Mouse (Mus musculus) T-helper 2 cell (primary cell): Measurements from ENCODE around the gene Trappc2l.
"Not testable (repeated sequence)": the region's sequence is repeated elsewhere in the genome, so short reads cannot be mapped to it uniquely, and the experiment has no call there.

ENCODE experiments used
- in situ Hi-C: fragments of 300-600 bp; cut with MboI, MseI; formaldehyde crosslinking; loops from one replicate; pipeline ENCODE4 v1.15.1; 2025; ENCODE audit warnings: high pct_unique_total_duplicates

Gene Trappc2l

DNA sequence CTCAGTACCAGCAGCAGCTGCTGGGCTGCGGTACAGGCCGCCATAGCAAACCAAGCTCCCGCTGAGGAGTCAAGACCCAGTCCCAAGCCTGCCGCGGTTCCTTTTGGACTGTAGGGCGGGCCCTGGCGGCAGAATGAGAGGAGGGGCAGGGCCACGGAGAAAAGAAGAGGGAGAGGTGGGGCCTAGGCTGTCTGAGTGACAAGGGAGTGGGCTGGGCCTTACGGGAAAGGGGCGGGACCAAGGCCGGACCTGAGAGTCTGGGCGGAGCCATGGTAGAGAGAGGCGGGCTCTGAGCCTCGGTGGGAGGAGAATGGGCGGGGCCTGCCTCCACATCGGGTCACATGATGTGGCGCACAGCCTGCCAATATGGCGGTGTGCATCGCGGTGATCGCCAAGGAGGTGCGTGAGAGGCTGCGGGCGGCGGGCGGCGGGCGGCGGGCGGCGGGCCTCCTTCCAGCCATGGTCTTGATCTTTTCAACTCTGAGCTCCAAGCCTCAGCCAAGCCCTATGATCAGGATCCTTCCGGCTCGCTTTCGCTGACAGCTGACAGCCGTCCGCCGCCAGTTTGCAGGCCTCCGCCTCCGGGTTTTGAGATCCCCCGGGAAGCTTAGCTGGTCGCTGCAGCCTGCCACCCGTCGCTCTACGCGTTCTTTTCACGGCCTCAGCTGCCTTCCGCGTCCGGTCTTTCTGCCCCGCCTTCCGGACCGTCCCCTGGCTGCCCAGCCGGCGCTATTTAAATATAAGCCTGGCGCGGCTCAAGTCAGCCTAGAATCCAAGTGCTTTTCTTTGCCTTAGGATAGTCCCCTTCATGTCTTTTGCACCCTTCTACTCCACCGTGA, at the start of gene Trappc2l, which contains the start of gene Galns:
TSS of gene Trappc2l (plus strand) at position 346 of the 839 bp plus-strand sequence.
TSS of gene Galns (minus strand) at position 169 of the 839 bp plus-strand sequence.
- in situ Hi-C loops: loop anchor here (5.0 kb wide), 1 partner anchor 34 kb away; the partner anchor contains the start of gene Aprt

DNA sequence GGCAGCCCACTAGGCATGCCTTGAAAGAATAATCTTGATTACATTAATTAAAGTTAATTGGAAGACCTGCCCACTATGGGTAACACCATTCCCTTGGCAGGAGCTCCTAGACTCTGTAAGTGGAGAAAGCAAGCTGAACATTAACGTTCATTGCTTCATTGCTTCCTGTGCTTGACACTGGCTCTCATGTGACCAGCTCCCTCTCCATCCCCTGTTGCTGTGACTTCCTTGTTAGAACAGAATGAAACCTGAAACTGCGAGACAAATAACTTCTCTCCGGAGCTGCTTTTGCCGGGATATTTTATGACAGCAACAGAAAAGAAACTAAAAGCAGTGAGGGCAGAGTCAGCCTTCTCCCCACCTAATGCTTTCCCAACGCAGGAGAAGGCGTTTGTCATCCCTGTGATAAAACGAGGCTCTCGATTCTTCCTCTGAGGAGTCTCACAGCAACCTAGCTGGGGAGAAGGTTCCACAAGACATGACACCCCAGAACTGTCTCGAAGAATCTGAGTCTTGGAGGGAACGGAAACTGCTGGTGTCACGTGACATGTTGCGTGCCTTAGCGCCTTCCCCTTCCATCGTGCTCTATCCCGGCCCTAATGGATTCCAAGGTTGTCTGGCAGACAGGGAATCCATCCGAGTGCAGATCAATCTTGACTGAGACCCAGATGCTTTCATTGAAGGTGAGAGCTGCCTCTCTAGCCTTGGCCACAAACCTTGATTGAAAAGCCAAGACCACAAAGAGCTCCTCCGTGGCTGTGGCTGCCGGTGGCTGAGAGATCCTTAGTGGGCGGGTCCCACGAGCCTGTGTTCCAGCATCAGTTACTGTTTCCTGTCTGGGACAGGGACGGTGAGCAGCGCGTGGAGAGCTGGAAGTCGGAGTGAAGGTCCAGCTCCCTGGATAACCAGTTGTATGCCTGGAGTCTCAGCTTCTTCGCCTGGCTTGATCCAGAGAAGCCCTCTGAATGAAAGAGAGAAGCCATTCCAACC, 46.8 kb upstream of the Trappc2l start:
- in situ Hi-C loops: no loop called here

DNA sequence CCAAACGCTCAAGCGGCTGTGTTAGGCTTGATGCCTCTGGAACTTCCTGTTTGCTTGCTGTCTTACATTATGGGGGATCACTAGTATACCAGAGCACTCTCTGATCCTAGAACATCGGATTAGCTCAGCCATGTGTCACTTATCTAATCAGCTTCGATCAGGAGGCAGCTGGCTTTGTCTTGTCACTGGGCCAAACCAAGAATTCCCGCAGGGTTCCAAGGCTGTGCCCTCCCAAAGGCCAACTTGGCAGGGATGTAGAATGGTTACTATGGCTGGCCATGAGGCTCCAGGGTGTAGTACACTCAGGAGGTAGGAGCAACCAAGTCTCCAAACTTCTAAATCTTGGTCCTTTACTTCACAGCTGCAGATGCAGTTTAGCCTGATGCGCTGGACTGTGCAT, 44.7 kb upstream of the Trappc2l start:
- in situ Hi-C loops: no loop called here

DNA sequence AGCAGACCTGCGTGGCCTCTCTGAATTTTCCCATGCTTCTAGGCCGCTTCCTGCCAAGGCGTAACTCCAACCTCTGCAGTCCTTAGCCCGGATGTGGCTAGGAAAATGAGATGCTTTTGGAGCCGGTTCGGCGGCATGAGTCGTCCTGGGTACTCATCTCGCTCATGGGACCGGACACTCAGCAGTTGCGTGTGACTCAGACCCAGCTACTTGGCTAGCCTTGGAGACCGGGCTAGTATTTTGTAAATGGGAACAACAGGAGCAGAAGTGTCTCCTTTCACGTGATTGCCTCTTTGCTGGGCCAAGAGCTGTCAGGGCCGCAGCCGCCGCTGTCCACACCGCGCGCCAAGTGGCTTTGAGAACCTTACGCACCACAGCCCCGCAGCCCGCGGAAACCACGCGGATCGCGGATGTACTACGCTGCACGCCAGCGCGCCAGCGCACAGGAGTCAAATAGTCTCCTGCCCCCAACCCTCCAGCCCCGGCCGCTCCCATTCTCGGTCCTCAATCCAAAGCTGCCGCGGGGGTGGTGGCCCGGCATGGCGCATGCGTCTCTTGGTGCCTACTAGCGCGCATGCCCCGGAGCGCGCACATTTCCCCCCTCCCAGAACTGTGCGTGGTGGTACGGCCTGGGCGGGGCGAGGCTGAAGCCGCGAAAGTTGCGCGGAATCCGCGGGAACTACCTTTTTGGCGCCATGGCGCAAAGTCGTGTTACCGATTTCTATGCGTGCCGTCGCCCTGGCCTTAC, 43.9 kb upstream of the Trappc2l start, which contains the start of gene Cdt1:
TSS of gene Cdt1 (plus strand) at position 655 of the 748 bp plus-strand sequence.
- in situ Hi-C loops: no loop called here

DNA sequence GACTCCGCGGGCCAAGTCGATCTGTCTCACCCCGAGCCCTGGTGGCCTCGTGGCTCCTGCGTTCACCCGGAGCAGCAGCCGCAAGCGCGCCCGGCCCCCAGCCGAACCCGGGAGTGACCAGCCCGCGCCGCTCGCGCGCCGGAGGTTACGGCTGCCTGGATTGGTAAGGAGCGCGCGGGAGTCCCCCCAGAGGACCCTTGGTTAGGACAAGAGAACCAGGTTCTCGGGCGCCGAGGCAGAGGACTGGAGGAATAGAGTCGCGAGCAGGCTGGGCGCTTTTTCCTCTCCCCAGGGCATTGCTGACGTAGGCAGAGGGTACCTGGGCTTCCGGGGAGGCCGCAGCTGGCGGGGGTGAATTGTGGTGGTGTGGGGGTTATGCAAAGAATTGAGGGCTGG, 43.3 kb upstream of the Trappc2l start:
- in situ Hi-C loops: no loop called here

DNA sequence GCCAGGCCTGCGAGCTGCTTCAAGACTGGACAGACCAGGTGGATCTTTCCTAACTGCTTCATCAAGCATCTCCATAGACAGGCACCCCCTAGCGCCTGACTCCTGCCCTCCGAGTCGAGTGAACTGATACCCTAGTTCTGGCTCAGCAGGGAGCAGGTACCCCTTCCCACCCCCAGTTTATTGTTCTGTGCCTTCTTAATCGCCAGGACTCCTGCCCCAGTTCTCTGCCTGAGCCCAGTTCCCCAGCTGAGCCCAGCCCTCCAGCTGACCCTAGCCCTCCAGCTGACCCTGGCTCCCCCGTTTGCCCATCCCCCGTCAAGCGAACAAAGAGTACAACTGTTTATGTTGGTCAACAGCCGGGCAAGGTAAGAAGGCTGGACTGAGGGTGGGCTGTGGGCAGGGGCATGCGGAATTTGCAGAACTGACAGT, 42.5 kb upstream of the Trappc2l start:
- in situ Hi-C loops: no loop called here

DNA sequence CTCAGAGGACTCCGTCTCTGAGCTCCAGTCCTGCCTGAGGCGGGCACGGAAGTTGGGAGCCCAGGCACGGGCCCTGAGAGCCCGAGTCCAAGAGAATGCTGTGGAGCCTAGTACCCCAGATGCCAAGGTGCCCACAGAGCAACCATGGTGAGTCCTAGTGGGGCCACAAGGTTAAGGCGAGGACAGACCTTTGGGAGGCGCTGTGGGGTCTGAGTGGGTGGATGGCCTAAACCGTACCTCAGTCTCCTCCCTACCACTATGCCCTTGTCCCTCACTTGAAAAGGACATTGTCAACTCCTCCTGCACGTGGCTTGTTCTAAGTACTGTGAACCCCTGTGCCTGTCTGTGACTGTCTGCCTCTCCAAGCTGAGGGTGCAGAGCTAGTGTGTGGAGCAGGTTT, 42.1 kb upstream of the Trappc2l start:
- in situ Hi-C loops: no loop called here

DNA sequence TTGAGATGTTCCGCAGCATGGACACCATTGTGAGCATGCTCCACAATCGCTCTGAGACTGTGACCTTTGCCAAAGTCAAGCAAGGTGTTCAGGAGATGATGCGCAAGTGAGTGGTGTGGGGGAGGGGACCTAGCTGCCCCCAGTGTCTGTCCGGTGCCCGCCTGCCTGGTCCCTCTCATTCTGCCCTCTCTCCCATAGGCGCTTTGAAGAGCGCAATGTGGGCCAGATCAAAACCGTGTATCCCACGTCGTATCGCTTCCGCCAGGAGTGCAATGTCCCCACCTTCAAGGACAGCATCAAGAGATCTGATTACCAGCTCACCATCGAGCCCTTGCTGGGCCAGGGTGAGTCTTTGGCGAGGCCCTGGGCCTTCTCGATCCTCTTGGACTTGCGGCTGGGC, 41.4 kb upstream of the Trappc2l start:
- in situ Hi-C loops: no loop called here

DNA sequence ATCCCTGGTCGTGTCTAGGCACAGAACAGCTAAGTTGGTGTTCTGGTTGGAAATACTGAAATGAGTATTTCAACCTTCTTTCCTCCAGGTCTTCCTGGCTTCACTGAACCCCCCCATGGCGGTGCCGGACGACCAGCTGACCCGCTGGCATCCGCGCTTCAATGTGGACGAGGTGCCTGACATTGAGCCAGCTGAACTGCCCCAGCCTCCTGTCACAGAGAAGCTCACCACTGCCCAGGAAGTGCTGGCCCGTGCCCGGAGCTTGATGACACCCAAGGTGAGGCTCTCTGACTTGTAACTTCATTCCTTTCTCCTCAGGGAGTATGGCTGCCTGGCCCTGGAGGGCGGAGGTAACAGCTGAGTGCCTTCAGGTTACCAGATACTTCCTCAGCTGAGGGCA, 40.3 kb upstream of the Trappc2l start:
- in situ Hi-C loops: no loop called here

DNA sequence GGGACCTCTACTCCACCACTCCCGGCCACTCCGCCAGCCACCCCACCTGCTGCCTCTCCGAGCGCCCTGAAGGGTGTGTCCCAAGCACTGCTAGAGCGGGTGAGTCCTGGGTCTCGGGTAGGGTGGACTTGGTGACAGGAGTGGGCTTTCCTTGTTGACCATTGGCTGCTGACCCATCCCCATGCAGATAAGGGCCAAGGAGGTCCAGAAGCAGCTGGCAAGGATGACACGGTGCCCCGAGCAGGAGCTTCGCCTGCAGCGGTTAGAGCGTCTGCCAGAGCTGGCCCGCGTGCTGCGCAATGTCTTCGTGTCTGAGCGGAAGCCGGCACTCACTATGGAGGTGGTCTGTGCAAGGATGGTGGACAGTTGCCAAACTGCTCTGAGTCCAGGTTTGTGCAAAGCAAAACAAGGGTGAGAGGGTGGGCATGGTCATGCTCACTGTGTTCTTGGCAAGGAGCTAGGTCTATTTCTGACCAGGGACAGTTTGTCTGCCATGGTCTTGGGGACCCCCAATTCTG, 39.6 kb upstream of the Trappc2l start:
- in situ Hi-C loops: no loop called here

DNA sequence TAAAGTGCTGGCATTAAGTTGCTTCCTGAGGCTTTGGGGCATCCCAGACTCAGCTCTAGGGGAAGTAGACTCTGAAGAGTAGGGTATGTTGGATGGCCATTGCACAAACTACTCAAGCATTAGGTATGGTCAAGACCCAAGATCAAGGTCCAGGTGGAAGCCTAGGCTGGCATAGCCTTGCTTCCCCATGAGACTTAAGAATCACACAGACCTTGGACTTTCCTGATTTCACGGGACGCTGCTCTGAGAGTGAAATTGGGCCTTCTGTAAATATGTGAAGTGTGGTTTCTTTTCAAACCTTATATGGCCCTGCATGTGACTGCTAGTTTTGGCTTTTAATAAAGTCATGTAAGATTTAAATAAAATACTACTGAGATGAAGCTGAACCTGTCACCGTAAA, 38.7 kb upstream of the Trappc2l start:
- in situ Hi-C loops: no loop called here

DNA sequence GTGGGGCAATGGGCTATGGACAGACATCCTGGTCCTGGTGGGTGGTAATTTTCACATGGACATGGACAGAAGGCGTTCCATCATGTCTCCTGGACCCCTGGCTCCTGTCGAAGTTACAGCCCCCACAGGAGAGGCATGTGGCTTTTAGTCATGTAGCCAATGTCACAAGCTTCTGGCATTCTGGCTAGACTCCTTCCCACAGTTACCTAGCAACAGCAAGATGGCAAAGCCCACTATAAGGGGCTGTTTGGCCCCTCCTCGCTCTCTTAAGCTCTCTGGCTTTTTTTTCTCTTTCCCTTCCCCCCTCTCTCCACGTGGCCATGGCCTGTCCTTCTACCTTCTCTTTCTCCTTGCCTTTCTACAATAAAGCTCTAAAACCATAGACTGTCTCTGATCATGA, 38.3 kb upstream of the Trappc2l start:
- in situ Hi-C loops: not testable (repeated sequence)

DNA sequence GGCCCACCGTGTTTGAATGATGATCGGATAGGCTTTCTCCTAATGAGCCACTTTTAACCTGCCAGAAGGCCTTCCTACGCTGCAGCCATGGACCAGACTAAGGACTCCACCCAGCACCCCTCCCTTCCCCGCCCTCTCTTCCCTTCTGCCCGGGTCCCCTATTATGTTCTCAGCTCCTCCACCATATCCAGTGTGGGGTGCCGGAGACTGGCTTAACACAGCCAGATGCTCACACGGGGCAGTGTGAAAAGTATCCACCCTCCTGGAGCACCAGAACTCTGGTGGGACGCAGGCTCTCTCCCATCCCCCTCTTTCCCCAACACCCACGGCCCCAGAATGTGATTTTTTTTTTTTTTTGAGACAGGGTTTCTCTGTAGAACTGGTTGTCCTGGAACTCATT, 37.9 kb upstream of the Trappc2l start:
- in situ Hi-C loops: no loop called here

DNA sequence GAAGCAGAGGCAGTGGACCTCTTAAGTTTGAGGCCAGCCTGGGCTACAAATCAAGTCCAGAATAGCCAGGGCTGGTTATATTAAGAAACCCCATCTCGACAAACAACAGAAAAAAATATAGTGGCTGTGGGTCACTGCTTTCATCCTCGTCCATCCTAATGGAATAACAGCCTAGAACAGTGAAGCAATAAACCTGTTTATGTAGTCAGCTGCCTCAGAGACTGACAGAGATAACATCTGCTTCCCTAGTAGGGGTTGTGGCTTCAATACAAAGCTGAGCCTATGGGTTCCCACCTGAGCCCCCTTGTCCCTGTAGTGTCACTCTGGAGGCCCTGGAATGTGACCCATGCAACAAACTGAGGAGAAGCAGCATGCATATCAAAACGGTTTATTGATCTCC, 37.2 kb upstream of the Trappc2l start:
- in situ Hi-C loops: no loop called here

DNA sequence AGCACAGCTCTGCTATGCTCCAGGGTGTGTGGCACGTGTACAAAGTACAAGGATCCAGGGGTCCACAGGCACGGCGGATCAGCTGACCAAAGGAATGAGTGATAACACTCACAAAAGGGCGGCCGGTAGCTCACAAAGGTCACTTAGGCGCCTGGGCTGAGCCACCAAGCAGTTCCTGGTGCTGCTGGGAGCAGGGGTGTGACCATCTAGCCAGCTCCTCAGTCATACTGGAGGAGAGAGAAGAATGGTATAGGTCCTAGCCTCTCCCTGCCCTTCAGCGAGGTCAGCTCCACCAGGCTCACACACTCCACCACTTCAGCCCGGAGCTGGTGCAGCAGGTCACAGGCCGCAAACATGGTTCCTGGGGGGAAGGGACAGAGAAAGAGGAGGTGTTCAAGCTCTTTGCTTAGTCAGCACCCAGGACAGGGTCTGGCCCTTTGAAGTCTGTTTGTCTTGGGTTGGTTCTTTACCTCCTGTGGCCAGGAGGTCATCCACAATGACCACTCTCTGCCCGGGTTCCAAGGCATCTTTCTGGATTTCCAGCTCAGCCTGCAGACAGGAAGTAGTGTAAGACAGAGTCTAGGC, 36.7 kb upstream of the Trappc2l start:
- in situ Hi-C loops: loop anchor here (5.0 kb wide), 1 partner anchor 38 kb away; the partner anchor contains the start of genes Galns and Trappc2l

DNA sequence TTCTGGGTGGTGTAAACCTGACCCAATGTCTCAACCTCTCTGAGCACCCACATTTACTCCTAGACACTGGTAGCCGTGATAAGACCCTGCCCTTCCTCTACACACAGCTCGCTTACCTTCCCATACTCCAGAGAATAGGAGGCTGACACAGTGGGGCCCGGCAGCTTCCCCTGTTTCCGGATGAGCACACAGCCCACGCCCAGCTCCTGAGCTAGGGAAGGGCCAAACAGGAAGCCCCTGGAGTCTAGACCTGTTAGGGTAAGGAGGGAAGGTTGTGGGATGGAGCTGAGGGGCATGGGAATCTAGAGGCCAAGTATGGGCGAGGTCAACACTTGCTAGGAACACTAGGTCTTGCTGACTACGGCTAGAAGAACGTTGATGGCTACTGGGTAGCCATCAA, 36.2 kb upstream of the Trappc2l start:
- in situ Hi-C loops: loop anchor here (5.0 kb wide), 1 partner anchor 37 kb away; the partner anchor contains the start of genes Galns and Trappc2l

DNA sequence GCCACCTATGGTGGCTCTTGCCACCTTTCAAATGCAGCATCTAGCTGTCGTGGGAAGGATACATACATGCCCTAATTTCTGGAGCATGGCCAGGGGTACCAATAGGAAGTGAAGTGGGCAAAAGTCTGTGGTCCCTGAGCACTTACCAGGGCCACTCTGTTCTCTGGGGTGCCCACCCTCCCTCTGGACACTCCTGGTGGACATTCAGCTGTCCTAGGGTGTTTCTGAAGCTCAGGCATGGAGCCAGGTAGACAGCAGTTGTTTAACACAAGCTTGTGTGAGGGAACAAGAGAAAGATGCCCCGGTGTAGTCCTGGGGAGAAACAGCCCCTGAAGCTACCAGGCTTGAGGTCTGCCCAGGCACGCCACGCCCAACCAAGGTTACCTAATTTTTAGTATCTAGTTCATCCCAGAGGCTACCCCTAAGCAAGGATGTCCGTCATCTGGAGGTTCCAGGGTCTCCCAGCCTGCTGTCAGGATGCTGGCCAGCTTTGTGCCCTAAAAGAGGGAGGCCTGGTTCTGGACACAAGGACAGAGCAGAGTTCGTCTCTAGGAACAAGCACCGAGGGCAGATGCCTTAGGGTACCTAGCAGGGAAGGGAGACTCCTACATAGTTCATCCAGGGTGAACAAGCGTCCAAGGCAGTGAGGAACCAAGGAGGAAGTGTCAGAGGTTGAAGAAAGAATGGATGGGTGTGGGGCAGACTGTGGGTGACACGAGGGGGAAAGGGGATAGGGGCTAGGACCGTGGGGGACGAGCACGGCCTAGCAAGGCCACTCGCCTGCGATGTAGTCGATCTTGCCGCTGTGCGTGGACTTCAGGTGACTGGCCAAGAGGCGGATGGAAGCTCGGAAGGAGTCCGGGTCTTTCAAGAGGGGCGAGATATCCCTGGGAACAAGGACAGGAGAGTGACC, 35.4 kb upstream of the Trappc2l start:
- in situ Hi-C loops: loop anchor here (5.0 kb wide), 1 partner anchor 36 kb away; the partner anchor contains the start of genes Galns and Trappc2l

DNA sequence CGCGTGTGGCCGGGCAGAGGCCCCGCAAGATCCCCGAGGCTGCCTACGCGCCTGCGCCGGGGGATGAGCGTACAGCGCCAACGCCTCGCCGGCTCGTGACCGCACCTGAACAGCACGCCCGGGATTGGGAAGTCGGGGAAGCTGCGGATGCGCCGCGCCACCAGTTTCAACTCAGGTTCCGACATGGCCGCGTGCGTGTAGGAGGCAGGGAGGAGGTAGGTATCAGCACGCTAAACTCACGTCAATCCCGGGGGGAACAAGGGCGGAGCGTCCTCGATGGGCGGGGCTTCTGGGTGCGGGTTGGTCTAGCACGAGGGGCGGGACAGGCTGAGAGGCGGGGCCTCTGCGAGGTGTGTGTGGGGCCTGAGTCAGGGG, 34.8 kb upstream of the Trappc2l start, which contains the start of gene Aprt:
TSS of gene Aprt (minus strand) at position 262 of the 375 bp plus-strand sequence.
- in situ Hi-C loops: loop anchor here (5.0 kb wide), 1 partner anchor 36 kb away; the partner anchor contains the start of genes Galns and Trappc2l

DNA sequence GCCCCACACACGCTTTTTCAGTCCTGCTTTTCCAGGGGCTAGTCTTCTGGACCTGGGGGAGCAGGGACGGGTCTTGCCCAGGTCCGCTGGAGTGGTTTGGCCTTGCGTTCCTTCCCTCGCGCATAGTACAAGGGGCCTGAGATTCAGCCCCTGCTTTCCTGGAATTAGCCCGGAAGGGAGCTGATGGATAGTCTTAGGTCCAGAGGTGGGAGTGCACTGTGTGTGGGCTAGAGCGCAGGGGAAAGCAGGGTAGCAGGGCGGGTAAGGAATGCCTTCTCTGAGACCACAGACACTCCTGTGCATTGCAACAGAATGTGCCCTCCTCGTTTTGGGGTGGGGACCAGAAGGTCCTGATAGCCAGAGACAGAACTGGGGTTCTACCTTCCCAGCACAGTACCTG, 34.3 kb upstream of the Trappc2l start:
- in situ Hi-C loops: loop anchor here (5.0 kb wide), 1 partner anchor 35 kb away; the partner anchor contains the start of genes Galns and Trappc2l
